Mouse (Mus musculus): ENCODE measurements around the gene Dlg3. TPM values are rescaled to one million over a fixed set of nuclear protein-coding genes. Genes with fewer than 3 reads are reported as not detected.

Gene Dlg3
- total and polyA plus RNA-seq, 3 experiments = 2.4 to 2.8 TPM; not detected in 1

DNA sequence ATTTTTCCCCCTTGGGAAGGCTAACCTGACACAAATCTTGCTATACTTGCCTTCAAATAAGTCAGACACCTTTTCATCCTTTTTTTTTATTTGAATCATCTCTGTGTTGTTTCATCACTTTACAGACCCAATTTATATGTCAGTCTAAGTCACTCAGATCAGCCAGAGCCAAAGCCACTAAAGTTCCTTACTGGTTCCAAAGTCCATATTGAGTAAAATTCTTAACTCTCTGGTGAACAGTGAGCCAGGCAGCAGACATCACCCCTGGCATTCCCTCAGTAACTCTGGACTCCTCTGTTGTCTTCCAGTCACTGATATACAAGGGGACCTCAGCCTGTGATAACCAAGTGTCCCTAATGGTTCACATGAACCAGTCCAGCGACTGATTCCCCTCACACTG is 58.0 kb downstream of the Dlg3 start:
- no peak overlapping the region for H3K27ac ChIP-seq (ENCODE audit: control insufficient read depth, low read depth, low read length)
- no peaks in the 10 kb centered on the region for H3K36me3 ChIP-seq (ENCODE audit: control insufficient read depth in 1 of 2, insufficient read depth in 2 of 2, low read length in 2 of 2)
- no peaks in the 10 kb centered on the region for H3K79me2 ChIP-seq (ENCODE audit: control insufficient read depth, insufficient read depth, low read length, poor library complexity)
- TF ChIP-seq ELF1 (IDR thresholded peaks at IDR 0.05; ENCODE audit: low read depth, low read length) (no peak), MYB (IDR thresholded peaks at IDR 0.05; ENCODE audit: low read depth, low read length) (no peak)
- no peaks in the 10 kb centered on the region for H3K27me3 ChIP-seq (ENCODE audit: control insufficient read depth in 1 of 2, insufficient read depth in 2 of 2, low read length in 2 of 2)
- H3K9ac ChIP-seq (ENCODE audit: control insufficient read depth, low read depth, low read length, poor library complexity, severe bottlenecking) = no peak overlapping the region
- no peak for DNase-seq (ENCODE audit: low read depth, low spot score)
- H3K9me3 ChIP-seq (replicated peaks; ENCODE audit: insufficient read depth, low read length) = no peaks in the 10 kb centered on the region
- no peak overlapping the region for H3K4me3 ChIP-seq (ENCODE audit: control insufficient read depth in 1 of 2, insufficient read depth in 1 of 2, low read depth in 2 of 2, low read length in 2 of 2)
- H3K4me1 ChIP-seq (ENCODE audit: control insufficient read depth in 1 of 2, insufficient read depth in 2 of 2, low read length in 2 of 2) = no peaks in the 10 kb centered on the region

DNA sequence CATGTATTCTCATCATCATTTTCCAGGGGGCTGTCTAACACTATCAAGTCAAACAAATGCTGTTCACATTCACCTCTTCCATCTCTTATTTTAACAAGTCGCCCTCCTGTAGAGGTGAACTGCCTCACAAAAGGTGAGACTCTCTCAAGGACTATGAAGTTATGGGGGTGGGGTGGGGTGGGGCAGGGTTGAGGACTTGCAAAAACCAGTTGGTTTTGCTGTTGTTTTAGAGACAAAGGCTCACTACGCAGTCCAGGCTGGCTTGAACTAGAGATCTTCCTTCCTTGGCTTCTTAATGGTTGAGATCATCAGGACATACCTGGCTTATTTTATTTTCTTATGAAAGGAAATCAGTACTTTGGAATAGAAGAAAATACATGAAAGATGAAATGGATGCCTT is 65.3 kb downstream of the Dlg3 start:
- no peak overlapping the region for H3K9ac ChIP-seq (ENCODE audit: control insufficient read depth, low read depth, low read length, poor library complexity, severe bottlenecking)
- H3K27ac ChIP-seq (ENCODE audit: control insufficient read depth, low read depth, low read length) = no peak overlapping the region
- no peak for TF ChIP-seq MAZ (IDR thresholded peaks at IDR 0.05; ENCODE audit: low read depth, low read length)
- no peak for TF ChIP-seq GATA1 (IDR thresholded peaks at IDR 0.05; ENCODE audit: low read depth, low read length)
- TF ChIP-seq ETS1 (IDR thresholded peaks at IDR 0.05; ENCODE audit: low read depth, low read length) = no peak
- no peak for TF ChIP-seq RAD21 (IDR thresholded peaks at IDR 0.05; ENCODE audit: low read depth, low read length)
- TF ChIP-seq KAT2A (conservative IDR thresholded peaks at IDR 0.05; ENCODE audit: low read depth, low read length) = no peak
- TF ChIP-seq BHLHE40 (IDR thresholded peaks at IDR 0.05; ENCODE audit: borderline replicate concordance, low read depth, low read length) = no peak
- no peak for TF ChIP-seq NRF1 (IDR thresholded peaks at IDR 0.05; ENCODE audit: insufficient read depth, low read depth, low read length, poor library complexity, severe bottlenecking)
- TF ChIP-seq USF1 (IDR thresholded peaks at IDR 0.05; ENCODE audit: low read depth, low read length) = no peak
- TF ChIP-seq MYC (IDR thresholded peaks at IDR 0.05; ENCODE audit: low read depth, low read length) = no peak
- TF ChIP-seq CTCF (IDR thresholded peaks at IDR 0.05 in 2 of 3, conservative IDR thresholded peaks at IDR 0.05 in 1 of 3; ENCODE audit: control insufficient read depth in 1 of 3, insufficient read depth in 1 of 3, low read depth in 2 of 3, low read length in 3 of 3, poor library complexity in 1 of 3, severe bottlenecking in 1 of 3) = no peak
- TF ChIP-seq POLR2A (IDR thresholded peaks at IDR 0.05; ENCODE audit: control insufficient read depth in 1 of 2, insufficient read depth in 1 of 2, low read depth in 1 of 2, low read length in 2 of 2, poor library complexity in 1 of 2) = no peak
- no peak for TF ChIP-seq ZNF384 (IDR thresholded peaks at IDR 0.05; ENCODE audit: low read depth, low read length)
- TF ChIP-seq POLR2AphosphoS2 (IDR thresholded peaks at IDR 0.05; ENCODE audit: low read length) = no peak
- no peak for TF ChIP-seq GABPA (IDR thresholded peaks at IDR 0.05; ENCODE audit: low read depth, low read length)
- no peak for TF ChIP-seq USF2 (IDR thresholded peaks at IDR 0.05; ENCODE audit: borderline replicate concordance in 1 of 2, insufficient read depth in 1 of 2, low read depth in 1 of 2, low read length in 2 of 2)
- no peak overlapping the region for H3K4me3 ChIP-seq (ENCODE audit: control insufficient read depth in 1 of 2, insufficient read depth in 1 of 2, low read depth in 2 of 2, low read length in 2 of 2)
- no peaks in the 10 kb centered on the region for H3K27me3 ChIP-seq (ENCODE audit: control insufficient read depth in 1 of 2, insufficient read depth in 2 of 2, low read length in 2 of 2)
- H3K79me2 ChIP-seq (ENCODE audit: control insufficient read depth, insufficient read depth, low read length, poor library complexity) = no peaks in the 10 kb centered on the region
- no peaks in the 10 kb centered on the region for H3K36me3 ChIP-seq (ENCODE audit: control insufficient read depth in 1 of 2, insufficient read depth in 2 of 2, low read length in 2 of 2)
- H3K4me1 ChIP-seq (ENCODE audit: control insufficient read depth in 1 of 2, insufficient read depth in 2 of 2, low read length in 2 of 2) = no peaks in the 10 kb centered on the region
- no peaks in the 10 kb centered on the region for H3K9me3 ChIP-seq (replicated peaks; ENCODE audit: insufficient read depth, low read length)
- DNase-seq (ENCODE audit: low read depth, low spot score) = no peak

Measured in MEL (cell line).